Mouse (Mus musculus) liver, embryonic 15.5 days (tissue): ENCODE results near the gene Rgsl1. TPM values are rescaled to one million over a fixed set of nuclear protein-coding genes. Genes with fewer than 3 reads are reported as not detected.

Experiments used
- ATAC-seq: fragments of 200-750 bp; cut with Nextera tagmentation; 2 replicates; pipeline ENCODE4 v1.8.0; 2017; ENCODE audit warnings: moderate number of reproducible peaks, mild to moderate bottlenecking, moderate library complexity; ENCODE audit not compliant: insufficient read depth
- H3K27ac ChIP-seq: fragments of 300-500 bp; sonication (generic); replicated peaks from 2 replicates; pipeline ENCODE4 v1.5.1; 2015; ENCODE audit warnings: mild to moderate bottlenecking, inconsistent platforms
- H3K27me3 ChIP-seq: fragments of 300-500 bp; sonication (generic); 2 replicates; pipeline ENCODE4 v1.6.1; 2015; ENCODE audit warnings: mild to moderate bottlenecking, inconsistent platforms
- H3K36me3 ChIP-seq: fragments of 300-500 bp; sonication (generic); replicated peaks from 2 replicates; pipeline ENCODE4 v1.6.1; 2015; ENCODE audit warnings: moderate library complexity, mild to moderate bottlenecking, inconsistent platforms
- H3K4me1 ChIP-seq: fragments of 300-500 bp; sonication (generic); replicated peaks from 2 replicates; pipeline ENCODE4 v1.6.1; 2015; ENCODE audit warnings: inconsistent platforms
- H3K4me2 ChIP-seq: fragments of 300-500 bp; sonication (generic); 2 replicates; pipeline ENCODE4 v1.6.1; 2015; ENCODE audit warnings: moderate library complexity, mild to moderate bottlenecking, inconsistent platforms
- H3K4me3 ChIP-seq: fragments of 300-500 bp; sonication (generic); replicated peaks from 2 replicates; pipeline ENCODE4 v1.5.1; 2015; ENCODE audit warnings: mild to moderate bottlenecking, inconsistent platforms
- H3K9ac ChIP-seq: fragments of 300-500 bp; sonication (generic); 2 replicates; pipeline ENCODE4 v1.6.1; 2015; ENCODE audit warnings: moderate library complexity, mild to moderate bottlenecking, inconsistent platforms
- H3K9me3 ChIP-seq: fragments of 300-500 bp; sonication (generic); replicated peaks from 2 replicates; pipeline ENCODE4 v1.6.1; 2016; ENCODE audit warnings: inconsistent platforms
- WGBS: fragments of 180-500 bp; shearing (Covaris S2); methylation state at CpG from one replicate; pipeline ENCODE4 v1.1.7; 2015; ENCODE audit warnings: mixed read lengths; ENCODE audit not compliant: insufficient replicate concordance; 5-methylcytosine and 5-hydroxymethylcytosine counted together
- polyA plus RNA-seq: library from polyadenylated mRNA; unstranded; fragments of >200 nt; fragmentation: Nextera tagmentation; extraction: Ambion mirVana; gene quantifications from 2 replicates; pipeline ENCODE4 v1.2.1, GENCODE M21; 2015

Rgsl1 gene
- polyA plus RNA-seq, 1 experiment from 2014 or later: not detected

DNA sequence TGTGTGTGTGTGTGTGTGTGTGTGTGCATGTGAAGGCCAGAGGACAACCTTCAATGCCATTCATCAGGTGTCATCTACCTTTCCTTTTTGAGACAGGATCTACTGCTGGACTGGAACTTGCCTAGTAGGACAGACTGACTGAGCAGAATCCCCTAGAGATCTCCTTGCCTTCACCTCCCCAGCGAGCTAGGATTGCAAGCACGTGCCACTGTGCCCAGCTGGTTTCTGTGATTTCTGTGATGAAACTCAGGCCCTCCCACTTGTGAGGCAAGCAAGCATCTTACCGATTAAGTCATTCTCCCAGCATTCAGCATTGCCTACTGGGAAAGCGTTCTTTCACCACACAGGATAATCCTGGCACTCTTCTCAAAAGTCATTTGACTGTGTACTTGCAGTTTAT, 13.2 kb downstream of the Rgsl1 start:
- no peak overlapping the region for H3K4me3 ChIP-seq
- no peak overlapping the region for H3K27ac ChIP-seq
- no peaks in the 10 kb centered on the region for H3K36me3 ChIP-seq
- no peaks in the 10 kb centered on the region for H3K9me3 ChIP-seq
- no peak overlapping the region for H3K9ac ChIP-seq
- no peak overlapping the region for H3K4me2 ChIP-seq
- no peaks in the 10 kb centered on the region for H3K27me3 ChIP-seq
- WGBS: 58% methylated on average over 4 of the region's 4 CpGs
- H3K4me1 ChIP-seq: no peaks in the 10 kb centered on the region
- no peak for ATAC-seq

DNA sequence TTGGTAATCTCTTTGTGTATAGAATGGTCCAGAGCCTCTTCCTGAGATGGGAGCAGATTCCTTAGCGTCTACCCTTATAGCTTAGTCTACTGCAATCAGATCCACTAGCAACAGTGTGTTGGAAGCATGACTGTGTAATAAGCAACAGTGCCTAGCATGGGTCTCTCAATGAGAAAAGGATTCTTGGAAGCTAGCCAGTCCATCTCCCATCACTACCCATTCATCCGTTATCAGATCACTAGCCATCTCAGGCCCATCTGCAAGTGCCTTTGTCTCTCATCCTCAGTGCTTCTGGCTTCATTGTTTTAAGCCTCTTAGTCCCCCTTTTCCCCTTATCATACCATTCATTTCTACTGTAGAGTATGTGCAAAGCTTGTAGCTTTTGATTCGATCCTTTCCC, 23.7 kb downstream of the Rgsl1 start:
- Histone ChIP-seq H3K9me3 (no peaks in the 10 kb centered on the region), H3K27ac (no peak overlapping the region), H3K4me3 (no peak overlapping the region), H3K4me1 (no peaks in the 10 kb centered on the region), H3K36me3 (no peaks in the 10 kb centered on the region), H3K4me2 (no peak overlapping the region), H3K27me3 (no peaks in the 10 kb centered on the region), H3K9ac (no peak overlapping the region)
- ATAC-seq: no peak
- 56% methylated on average over 3 of the region's 3 CpGs for WGBS

DNA sequence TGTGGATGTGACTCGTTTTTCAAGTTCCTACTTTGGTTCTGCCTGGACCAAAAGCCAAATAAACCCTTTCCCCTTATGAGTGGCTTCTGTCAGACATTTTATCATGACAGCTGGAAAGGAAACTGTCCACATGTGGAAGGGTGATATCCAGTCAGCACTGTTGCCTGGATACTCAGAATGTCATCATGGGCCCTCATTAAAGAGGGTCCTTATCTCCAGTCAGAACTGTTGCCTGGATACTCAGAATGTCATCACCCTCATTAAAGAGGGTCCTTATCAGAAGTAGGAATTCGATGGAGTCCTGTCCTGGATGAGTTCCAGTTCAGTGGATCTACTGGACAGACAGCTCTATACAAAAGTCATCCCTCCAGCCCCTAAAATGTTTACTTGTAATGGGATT, 29.7 kb downstream of the Rgsl1 start:
- ATAC-seq: no peak
- H3K9me3 ChIP-seq: no peaks in the 10 kb centered on the region
- no peak overlapping the region for H3K27ac ChIP-seq
- no peaks in the 10 kb centered on the region for H3K36me3 ChIP-seq
- H3K9ac ChIP-seq: no peak overlapping the region
- H3K4me2 ChIP-seq: no peak overlapping the region
- 18% methylated on average over 2 of the region's 2 CpGs for WGBS
- no peaks in the 10 kb centered on the region for H3K4me1 ChIP-seq
- H3K27me3 ChIP-seq: no peaks in the 10 kb centered on the region
- no peak overlapping the region for H3K4me3 ChIP-seq

DNA sequence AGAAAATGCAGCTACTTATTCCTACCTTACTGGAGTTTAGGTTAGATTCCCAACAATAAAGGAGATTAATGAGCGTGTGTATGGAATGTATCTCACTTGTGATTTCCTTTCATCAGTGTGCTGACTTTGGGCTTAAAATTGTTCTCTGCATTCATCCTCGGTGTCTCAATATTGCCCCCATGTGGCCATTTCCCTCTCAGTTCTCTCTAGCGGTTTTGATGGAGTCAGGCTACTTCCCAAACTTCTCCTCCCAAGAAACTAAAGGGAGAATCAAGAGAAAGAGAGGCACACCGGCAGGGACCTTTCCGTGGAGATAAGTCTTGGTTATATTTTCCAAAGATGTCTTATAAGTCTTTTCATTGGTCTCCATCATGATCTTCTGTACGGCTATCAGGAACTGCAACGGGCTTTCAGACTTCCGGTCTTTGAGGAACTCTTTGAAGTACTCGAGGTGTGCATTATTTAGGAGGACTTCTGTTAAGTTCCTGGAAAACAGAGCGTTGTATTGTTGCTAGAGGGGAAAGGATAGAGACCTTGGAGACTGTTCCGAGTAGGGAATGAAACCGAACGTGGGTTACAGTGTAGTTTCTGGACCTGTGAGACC, 36.5 kb downstream of the Rgsl1 start:
- H3K9ac ChIP-seq: no peak overlapping the region
- ATAC-seq: no peak
- no peaks in the 10 kb centered on the region for H3K27me3 ChIP-seq
- H3K27ac ChIP-seq: no peak overlapping the region
- H3K4me1 ChIP-seq: no peaks in the 10 kb centered on the region
- no peaks in the 10 kb centered on the region for H3K9me3 ChIP-seq
- H3K36me3 ChIP-seq: no peaks in the 10 kb centered on the region
- H3K4me2 ChIP-seq: peak overlapping the region; percentile 40
- WGBS: 26% methylated on average over 13 of the region's 13 CpGs
- no peak overlapping the region for H3K4me3 ChIP-seq

DNA sequence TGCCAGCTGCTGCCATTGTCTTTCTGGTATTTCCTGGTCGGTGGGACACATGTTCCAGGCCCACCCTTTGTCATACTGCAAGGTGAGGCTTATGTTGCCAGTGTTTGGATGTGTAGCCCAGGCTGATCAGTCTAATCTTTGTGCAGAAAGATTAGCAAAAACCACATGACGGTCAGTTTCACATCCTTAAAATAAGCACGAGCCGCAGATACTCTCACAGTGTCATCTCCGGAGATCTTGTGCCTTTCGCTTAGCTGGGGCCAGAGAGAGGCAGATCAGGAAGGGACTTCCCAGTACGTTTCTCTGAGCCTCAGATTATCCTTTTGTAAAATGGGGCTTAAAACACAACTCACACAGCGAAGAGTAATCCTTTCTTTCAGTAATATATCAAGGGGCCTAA, 40.4 kb downstream of the Rgsl1 start:
- ATAC-seq: no peak
- WGBS: 42% methylated on average over 8 of the region's 8 CpGs
- no peaks in the 10 kb centered on the region for H3K27me3 ChIP-seq
- H3K4me1 ChIP-seq: no peaks in the 10 kb centered on the region
- no peak overlapping the region for H3K4me2 ChIP-seq
- no peak overlapping the region for H3K9ac ChIP-seq
- no peak overlapping the region for H3K27ac ChIP-seq
- H3K4me3 ChIP-seq: no peak overlapping the region
- H3K36me3 ChIP-seq: no peaks in the 10 kb centered on the region
- no peaks in the 10 kb centered on the region for H3K9me3 ChIP-seq

DNA sequence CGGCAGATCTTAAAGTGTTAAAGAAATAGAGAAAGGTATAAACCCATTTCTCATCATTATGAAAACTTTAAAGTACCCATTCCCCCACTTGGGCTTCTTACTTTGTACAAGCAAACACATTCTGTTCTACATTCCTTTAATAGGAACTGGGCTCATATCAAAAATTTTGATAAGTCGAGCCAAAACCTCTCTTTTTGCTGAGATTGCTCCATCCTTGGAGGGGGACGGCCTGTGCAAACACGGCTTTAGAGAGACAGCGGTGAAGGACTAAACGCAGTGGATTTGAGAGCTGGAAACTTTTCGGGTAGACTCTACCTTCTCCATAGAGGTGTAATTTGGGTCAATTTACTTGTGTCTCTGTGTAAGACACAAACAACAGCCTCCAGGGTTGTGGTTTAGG, 41.3 kb downstream of the Rgsl1 start:
- Histone ChIP-seq H3K4me1 (no peaks in the 10 kb centered on the region), H3K4me2 (no peak overlapping the region), H3K4me3 (no peak overlapping the region), H3K36me3 (no peaks in the 10 kb centered on the region), H3K9me3 (no peaks in the 10 kb centered on the region), H3K27ac (no peak overlapping the region), H3K9ac (no peak overlapping the region), H3K27me3 (no peaks in the 10 kb centered on the region)
- no peak for ATAC-seq
- 52% methylated on average over 7 of the region's 7 CpGs for WGBS

DNA sequence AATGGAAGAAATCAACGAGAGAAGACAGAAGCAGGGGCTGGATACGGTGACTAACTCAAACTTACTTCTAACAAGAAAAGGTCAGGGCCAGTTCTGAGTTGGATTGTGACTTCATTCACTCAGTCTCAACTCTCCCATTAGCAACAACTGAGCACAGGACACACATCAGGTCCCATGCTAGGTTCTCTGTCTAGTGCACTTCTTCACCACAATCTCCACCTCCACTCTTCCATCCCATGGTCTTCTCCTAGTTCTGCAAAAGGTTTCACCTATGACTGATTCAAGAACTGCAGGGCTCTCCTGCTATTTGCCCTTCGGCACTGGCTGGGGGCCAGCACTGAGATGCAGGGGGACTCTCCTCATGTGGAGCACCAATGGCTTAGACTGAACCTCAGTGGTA, 49.7 kb downstream of the Rgsl1 start:
- ATAC-seq: no peak
- H3K4me2 ChIP-seq: no peak overlapping the region
- no peaks in the 10 kb centered on the region for H3K9me3 ChIP-seq
- no peaks in the 10 kb centered on the region for H3K36me3 ChIP-seq
- H3K27ac ChIP-seq: no peak overlapping the region
- 71% methylated on average over 3 of the region's 3 CpGs for WGBS
- H3K9ac ChIP-seq: no peak overlapping the region
- no peak overlapping the region for H3K4me3 ChIP-seq
- H3K27me3 ChIP-seq: no peaks in the 10 kb centered on the region
- H3K4me1 ChIP-seq: no peaks in the 10 kb centered on the region

DNA sequence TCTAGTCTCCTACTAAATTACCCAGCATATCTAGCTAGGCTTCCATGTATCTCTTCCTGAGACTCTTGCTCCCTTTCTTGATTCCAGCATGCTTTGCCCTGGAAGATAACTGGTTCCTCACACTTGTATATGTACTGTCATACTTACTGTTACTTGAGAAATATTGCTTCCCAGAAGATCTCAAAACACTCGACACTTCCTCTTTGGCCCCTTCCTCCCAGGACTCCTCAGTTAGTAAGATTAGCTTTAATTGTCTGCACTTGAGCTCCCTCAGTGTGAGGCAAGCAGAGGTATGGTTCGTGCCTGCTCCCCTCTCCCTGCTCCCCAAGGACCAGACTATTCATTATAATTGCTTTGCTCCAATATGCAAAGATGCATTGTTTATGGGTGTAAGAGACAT, 53.2 kb downstream of the Rgsl1 start:
- Histone ChIP-seq H3K27ac (no peak overlapping the region), H3K4me2 (no peak overlapping the region), H3K9me3 (no peaks in the 10 kb centered on the region), H3K4me3 (no peak overlapping the region), H3K36me3 (no peaks in the 10 kb centered on the region), H3K27me3 (no peaks in the 10 kb centered on the region), H3K4me1 (no peaks in the 10 kb centered on the region), H3K9ac (no peak overlapping the region)
- no peak for ATAC-seq
- WGBS: 11% methylated on average over 2 of the region's 2 CpGs

DNA sequence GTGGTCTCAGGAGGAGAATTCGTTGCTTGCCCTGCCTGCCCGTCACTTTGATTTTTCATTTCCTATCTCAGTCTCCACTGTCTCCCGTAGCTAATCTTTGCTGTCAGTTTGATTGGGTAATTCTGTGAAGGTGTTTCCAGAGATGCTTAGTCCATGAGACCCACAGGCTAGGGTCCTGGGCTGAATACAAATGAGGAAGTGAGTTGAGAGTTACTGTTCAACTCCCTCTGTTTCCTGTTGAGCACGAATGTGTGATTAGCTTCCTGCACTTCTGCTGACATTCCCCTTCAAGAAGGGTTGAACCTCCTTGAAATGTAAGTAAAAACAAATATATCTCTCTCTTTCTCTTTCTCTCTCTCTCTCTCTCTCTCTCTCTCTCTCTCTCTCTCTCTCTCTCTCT, 58.3 kb downstream of the Rgsl1 start:
- no peaks in the 10 kb centered on the region for H3K4me1 ChIP-seq

DNA sequence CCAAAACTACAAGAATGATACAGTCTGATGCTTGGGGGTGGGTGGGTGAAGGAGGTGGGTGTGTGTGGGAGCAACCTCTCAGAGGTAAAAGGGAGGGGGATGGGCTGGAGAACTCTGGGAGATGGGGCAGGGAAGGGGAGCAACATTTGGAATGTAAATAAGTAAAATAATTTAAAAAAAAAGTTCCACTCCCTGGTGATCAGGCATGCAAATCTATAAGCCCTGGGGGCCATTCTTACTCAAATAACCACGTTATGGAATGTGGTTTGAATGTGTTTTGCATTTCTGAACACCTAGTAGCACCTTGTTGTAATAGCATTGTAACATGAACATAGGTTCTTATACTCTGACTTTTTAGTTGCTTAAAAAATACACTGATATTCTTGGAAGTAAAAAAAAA, 60.6 kb downstream of the Rgsl1 start:
- WGBS: 34% methylated on average over 1 of the region's 1 CpGs
- ATAC-seq: no peak
- Histone ChIP-seq H3K27me3 (no peaks in the 10 kb centered on the region), H3K4me3 (no peak overlapping the region), H3K9ac (no peak overlapping the region), H3K4me2 (no peak overlapping the region), H3K9me3 (no peaks in the 10 kb centered on the region), H3K4me1 (no peaks in the 10 kb centered on the region), H3K27ac (no peak overlapping the region), H3K36me3 (no peaks in the 10 kb centered on the region)

More for the DNA sequence above, 58.3 kb downstream of the Rgsl1 start:
- Histone ChIP-seq H3K36me3 (no peaks in the 10 kb centered on the region), H3K4me2 (no peak overlapping the region), H3K9ac (no peak overlapping the region), H3K9me3 (no peaks in the 10 kb centered on the region), H3K27ac (no peak overlapping the region), H3K4me3 (no peak overlapping the region), H3K27me3 (no peaks in the 10 kb centered on the region)
- ATAC-seq: no peak
- WGBS: 15% methylated on average over 4 of the region's 4 CpGs

DNA sequence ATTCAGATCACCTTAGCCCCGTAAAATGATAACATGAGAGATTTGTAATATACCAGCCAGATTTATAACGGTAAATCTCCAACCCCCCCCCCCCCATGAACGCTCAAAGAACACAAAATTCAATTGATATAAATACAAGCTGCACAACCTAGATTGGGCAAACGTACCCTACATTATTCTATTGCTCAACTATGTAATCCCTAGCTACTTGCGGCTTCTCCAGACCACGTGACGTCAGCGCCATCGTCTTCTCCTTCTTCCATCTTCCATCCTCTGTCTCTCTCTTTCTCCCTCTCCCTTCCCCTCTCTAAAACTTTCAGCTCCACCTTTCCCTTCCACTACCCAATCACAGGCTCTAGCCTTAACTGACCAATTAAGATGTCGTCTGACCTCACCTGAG, 65.7 kb downstream of the Rgsl1 start:
- H3K36me3 ChIP-seq: no peaks in the 10 kb centered on the region
- H3K4me3 ChIP-seq: no peak overlapping the region
- H3K4me1 ChIP-seq: no peaks in the 10 kb centered on the region
- H3K9me3 ChIP-seq: no peaks in the 10 kb centered on the region
- WGBS: 69% methylated on average over 10 of the region's 10 CpGs
- H3K27ac ChIP-seq: no peak overlapping the region
- no peak overlapping the region for H3K9ac ChIP-seq
- H3K27me3 ChIP-seq: no peaks in the 10 kb centered on the region
- ATAC-seq: no peak
- no peak overlapping the region for H3K4me2 ChIP-seq

DNA sequence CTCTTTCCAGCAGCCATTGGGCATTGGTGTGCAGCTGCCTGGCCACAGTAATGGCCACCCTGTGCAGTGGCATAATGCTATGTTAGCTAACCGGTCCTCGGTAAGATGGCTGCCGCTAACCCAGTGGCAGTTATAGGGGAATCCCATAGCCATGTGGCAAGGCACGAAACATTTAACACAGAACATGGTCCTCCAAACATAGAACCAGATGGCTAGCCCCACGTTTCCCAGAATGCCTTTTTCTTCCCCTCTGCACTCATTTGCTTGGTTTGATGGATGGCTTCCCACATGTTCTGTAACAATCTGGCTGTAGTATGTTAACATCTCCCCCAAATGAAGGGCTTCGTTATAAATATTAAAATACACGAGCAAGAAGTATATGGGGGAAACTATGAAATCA, 67.7 kb downstream of the Rgsl1 start:
- WGBS: 67% methylated on average over 7 of the region's 7 CpGs
- H3K9me3 ChIP-seq: no peaks in the 10 kb centered on the region
- ATAC-seq: no peak
- no peaks in the 10 kb centered on the region for H3K36me3 ChIP-seq
- H3K4me2 ChIP-seq: no peak overlapping the region
- H3K4me3 ChIP-seq: no peak overlapping the region
- H3K9ac ChIP-seq: no peak overlapping the region
- no peaks in the 10 kb centered on the region for H3K27me3 ChIP-seq
- H3K27ac ChIP-seq: no peak overlapping the region
- no peaks in the 10 kb centered on the region for H3K4me1 ChIP-seq
